Mouse (Mus musculus): Measurements from ENCODE around the gene Foxf2. TPM values are rescaled to one million over a fixed set of nuclear protein-coding genes. Genes with fewer than 3 reads are reported as not detected.
A peak's percentile ranks its signal among the peaks of the same experiment; 100 is the strongest.

Gene Foxf2
- polyA plus RNA-seq, 1 experiment from 2014 or later: 43.2 TPM

- H3K27ac ChIP-seq (ENCODE audit: low read depth): peak overlapping the region; percentile 88
- DNase-seq: peak; percentile 77
- WGBS: under 1% methylated on average over 33 of the region's 33 CpGs
These were observed 5.7 kb upstream of the Foxf2 start for GRCm38 (mm10) chr13:31619826-31620498.

DNA sequence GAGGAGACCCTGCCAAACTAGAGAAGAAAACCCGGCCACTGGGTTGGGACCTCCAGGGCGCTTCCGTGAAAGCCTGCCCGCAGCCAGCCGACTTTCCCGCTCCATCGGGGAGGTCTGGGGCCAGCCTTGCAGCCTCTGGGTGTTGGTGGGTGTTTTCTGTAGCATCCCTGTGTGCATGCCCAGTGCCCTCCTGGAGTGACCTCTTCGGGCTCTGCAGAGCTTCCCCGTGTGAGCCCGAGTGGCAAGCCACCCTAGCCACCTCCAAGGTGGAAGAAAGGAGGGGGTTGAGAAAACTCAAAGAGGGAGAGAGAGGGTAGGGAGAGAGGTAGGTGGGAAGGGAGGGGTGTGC lies 5.1 kb upstream of the Foxf2 start:
- DNase-seq: no peak
- 0 out of 2 replicates have a peak, but pooled peaks cover 3% of the 10 kb centered on the region for H3K4me1 ChIP-seq (ENCODE audit: insufficient read depth)
- ATAC-seq (ENCODE audit: insufficient read depth): no peak
- TF ChIP-seq CTCF (IDR thresholded peaks at IDR 0.05; ENCODE audit: low read depth): no peak
- H3K36me3 ChIP-seq (ENCODE audit: insufficient read depth): no peaks in the 10 kb centered on the region
- H3K27me3 ChIP-seq (ENCODE audit: insufficient read depth, low read length): peaks cover 95% of the 10 kb centered on the region
- no peaks in the 10 kb centered on the region for H3K9me3 ChIP-seq (ENCODE audit: low read depth, low read length)
- 3% methylated on average over 10 of the region's 10 CpGs for WGBS
- H3K27ac ChIP-seq (ENCODE audit: low read depth): peak overlapping the region; percentile 88
- peak overlapping the region; percentile 33 for H3K9ac ChIP-seq
- peak overlapping the region; percentile 29 for H3K4me3 ChIP-seq (ENCODE audit: low read depth, low read length)
- H3K4me2 ChIP-seq: peak overlapping the region; percentile 61

More at GRCm38 (mm10) chr13:31619826-31620498, 5.7 kb upstream of the Foxf2 start:
- ATAC-seq (ENCODE audit: insufficient read depth): 0 out of 2 replicates have a peak, but pooled peaks have one; percentile 15
- H3K4me2 ChIP-seq: peak overlapping the region; percentile 61
- H3K36me3 ChIP-seq (ENCODE audit: insufficient read depth): no peaks in the 10 kb centered on the region
- peak overlapping the region; percentile 29 for H3K4me3 ChIP-seq (ENCODE audit: low read depth, low read length)
- peak; percentile 12; the same call in 1 of the 2 replicates for TF ChIP-seq CTCF (IDR thresholded peaks at IDR 0.05; ENCODE audit: low read depth)
- H3K4me1 ChIP-seq (ENCODE audit: insufficient read depth): 0 out of 2 replicates have a peak, but pooled peaks cover 3% of the 10 kb centered on the region
- no peaks in the 10 kb centered on the region for H3K9me3 ChIP-seq (ENCODE audit: low read depth, low read length)
- H3K9ac ChIP-seq: peak overlapping the region; percentile 33
- H3K27me3 ChIP-seq (ENCODE audit: insufficient read depth, low read length): peaks cover 95% of the 10 kb centered on the region

GRCm38 (mm10) chr13:31620937-31621336 lies 4.7 kb upstream of the Foxf2 start:
- Histone ChIP-seq H3K9ac (peak overlapping the region; percentile 33; the same call in 1 of the 2 replicates), H3K4me2 (peak overlapping the region; percentile 61), H3K4me3 (ENCODE audit: low read depth, low read length) (peak overlapping the region; percentile 29; the same call in 1 of the 2 replicates), H3K9me3 (ENCODE audit: low read depth, low read length) (no peaks in the 10 kb centered on the region), H3K27ac (ENCODE audit: low read depth) (no peak overlapping the region), H3K36me3 (ENCODE audit: insufficient read depth) (no peaks in the 10 kb centered on the region), H3K4me1 (ENCODE audit: insufficient read depth) (0 out of 2 replicates have a peak, but pooled peaks cover 3% of the 10 kb centered on the region), H3K27me3 (ENCODE audit: insufficient read depth, low read length) (peaks cover 95% of the 10 kb centered on the region)
- 30% methylated on average over 4 of the region's 4 CpGs for WGBS
- TF ChIP-seq CTCF (IDR thresholded peaks at IDR 0.05; ENCODE audit: low read depth): no peak
- DNase-seq (no peak), ATAC-seq (ENCODE audit: insufficient read depth) (no peak)

DNA sequence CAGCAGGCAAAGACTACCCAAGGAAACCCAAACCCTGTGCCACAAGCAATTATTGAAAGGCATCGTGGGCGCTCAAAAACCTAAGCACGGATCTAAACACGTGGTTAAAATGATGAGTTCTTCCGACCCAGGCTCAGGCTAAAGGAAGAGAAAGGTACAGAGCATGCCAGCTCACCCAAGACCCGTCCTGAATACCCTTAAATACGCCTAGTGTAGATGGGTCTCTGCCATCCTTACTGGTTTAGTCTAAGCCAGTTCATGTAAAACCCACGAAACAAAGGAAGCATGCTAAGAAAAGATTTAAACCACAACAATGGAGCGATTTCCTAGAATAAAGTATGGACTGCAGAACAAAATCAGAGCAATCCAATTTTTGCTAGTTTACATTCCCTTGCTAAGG lies 3.9 kb upstream of the Foxf2 start:
- 0 out of 2 replicates have a peak, but pooled peaks cover 1% of the 10 kb centered on the region for H3K36me3 ChIP-seq (ENCODE audit: insufficient read depth)
- ATAC-seq (ENCODE audit: insufficient read depth): no peak
- H3K27me3 ChIP-seq (ENCODE audit: insufficient read depth, low read length): peaks cover 95% of the 10 kb centered on the region

DNA sequence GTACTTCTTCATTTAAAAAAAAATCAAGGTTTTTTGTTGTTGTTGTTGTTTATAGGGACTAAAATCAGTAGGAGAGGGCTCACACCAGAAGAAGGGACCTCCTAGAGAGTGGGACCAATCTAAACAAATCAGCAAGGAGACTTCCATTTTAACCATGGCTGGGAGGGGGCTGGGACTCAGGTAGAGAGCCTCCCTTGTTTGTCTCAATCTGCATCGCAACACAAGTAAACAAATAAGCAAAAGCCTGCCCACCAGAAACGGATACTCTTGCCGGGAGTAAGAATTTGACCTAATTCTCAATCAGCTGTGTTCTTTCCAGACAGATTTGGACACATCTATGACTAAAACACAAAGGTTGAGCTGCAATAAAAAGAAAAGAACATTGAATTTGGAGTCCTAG lies 3.2 kb upstream of the Foxf2 start:
- Histone ChIP-seq H3K9ac (no peak overlapping the region), H3K4me3 (ENCODE audit: low read depth, low read length) (no peak overlapping the region), H3K36me3 (ENCODE audit: insufficient read depth) (0 out of 2 replicates have a peak, but pooled peaks cover 5% of the 10 kb centered on the region), H3K27me3 (ENCODE audit: insufficient read depth, low read length) (peaks cover 96% of the 10 kb centered on the region), H3K4me1 (ENCODE audit: insufficient read depth) (no peaks in the 10 kb centered on the region), H3K9me3 (ENCODE audit: low read depth, low read length) (no peaks in the 10 kb centered on the region), H3K27ac (ENCODE audit: low read depth) (no peak overlapping the region), H3K4me2 (no peak overlapping the region)
- TF ChIP-seq CTCF (IDR thresholded peaks at IDR 0.05; ENCODE audit: low read depth): no peak
- no peak for DNase-seq
- WGBS: 35% methylated on average over 3 of the region's 3 CpGs
- no peak for ATAC-seq (ENCODE audit: insufficient read depth)

More for the DNA sequence above, 3.9 kb upstream of the Foxf2 start:
- Histone ChIP-seq H3K4me1 (ENCODE audit: insufficient read depth) (no peaks in the 10 kb centered on the region), H3K9ac (no peak overlapping the region), H3K9me3 (ENCODE audit: low read depth, low read length) (no peaks in the 10 kb centered on the region), H3K27ac (ENCODE audit: low read depth) (no peak overlapping the region), H3K4me3 (ENCODE audit: low read depth, low read length) (no peak overlapping the region), H3K4me2 (no peak overlapping the region)
- no peak for TF ChIP-seq CTCF (IDR thresholded peaks at IDR 0.05; ENCODE audit: low read depth)
- no peak for DNase-seq
- WGBS: 42% methylated on average over 9 of the region's 9 CpGs

DNA sequence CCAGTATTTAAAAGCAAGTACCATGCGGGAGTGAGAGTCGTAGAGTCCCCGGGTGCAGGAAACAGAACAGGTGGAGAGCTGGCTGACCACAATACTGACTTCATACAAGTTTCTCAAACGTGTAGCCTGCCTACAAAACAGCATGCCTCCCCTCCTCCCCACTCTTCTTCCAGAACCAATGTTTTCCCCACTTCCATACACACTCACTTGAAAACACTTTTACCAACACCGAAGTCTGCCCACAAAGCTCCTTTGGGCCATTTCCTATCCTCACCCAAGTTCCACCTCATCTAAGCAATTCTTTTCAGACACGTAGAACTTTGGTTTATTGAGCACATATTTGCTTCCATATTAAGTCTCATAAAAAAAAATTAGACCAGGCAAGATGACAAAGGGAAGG lies 2.3 kb upstream of the Foxf2 start:
- no peak for DNase-seq
- no peak for TF ChIP-seq CTCF (IDR thresholded peaks at IDR 0.05; ENCODE audit: low read depth)
- Histone ChIP-seq H3K27me3 (ENCODE audit: insufficient read depth, low read length) (peaks cover 98% of the 10 kb centered on the region), H3K4me2 (peak overlapping the region; percentile 70; the same call in 1 of the 2 replicates), H3K9ac (no peak overlapping the region), H3K4me3 (ENCODE audit: low read depth, low read length) (no peak overlapping the region), H3K27ac (ENCODE audit: low read depth) (no peak overlapping the region), H3K36me3 (ENCODE audit: insufficient read depth) (0 out of 2 replicates have a peak, but pooled peaks cover 5% of the 10 kb centered on the region), H3K9me3 (ENCODE audit: low read depth, low read length) (no peaks in the 10 kb centered on the region), H3K4me1 (ENCODE audit: insufficient read depth) (no peaks in the 10 kb centered on the region)
- 28% methylated on average over 6 of the region's 6 CpGs for WGBS
- ATAC-seq (ENCODE audit: insufficient read depth): no peak
